Comparison of ENCODE assay signal across 16 mouse cellular contexts in the genomic region with DNA sequence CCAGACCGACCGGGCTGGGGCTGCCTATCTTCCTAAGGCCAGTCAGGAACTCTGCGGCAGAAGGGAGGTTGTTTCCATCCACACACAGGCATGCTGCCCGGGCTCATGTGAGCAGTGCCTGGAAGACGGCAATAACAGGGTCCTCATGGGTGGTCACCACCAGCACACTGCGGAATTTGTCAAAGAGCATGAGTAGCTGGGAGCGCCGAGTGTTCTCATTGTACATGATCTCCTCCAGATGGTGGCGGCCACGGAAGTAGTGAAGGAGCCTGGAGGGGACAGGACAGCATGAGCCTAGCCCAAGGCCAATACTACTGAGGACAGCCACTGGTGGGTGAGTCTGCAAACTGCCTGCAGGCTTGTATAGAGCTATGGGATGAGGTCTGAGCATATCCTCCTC. TPM values are rescaled to one million over a fixed set of nuclear protein-coding genes. Genes with fewer than 3 reads are reported as not detected.
DNase-seq lines count a peak whose midpoint lies in the region; ATAC-seq lines count a peak whose summit lies in the region.
"Had no signal": no experiment of that assay in that cellular context is flagged by ENCODE, and none has a peak within 500 bp of the region (broad histone marks: within the 10 kb centered on the region; RNA-seq: fewer than 3 reads in every experiment).

No protein-coding gene starts in this region.

- peak; percentile 34 for DNase-seq in cerebellum, adult 11 months
- no peak for DNase-seq in kidney, adult 8-10 months
- peak; percentile 49 for DNase-seq in retina, postnatal 1 day
- DNase-seq in retina, embryonic 14.5 days (ENCODE audit: low spot score) = no peak
- DNase-seq in testis, postnatal 14 days (ENCODE audit: low spot score) = peak; percentile 52
- DNase-seq in layer of hippocampus, postnatal 14 days (ENCODE audit: low spot score in 2 of 2) = no peak
- DNase-seq: adrenal gland, postnatal 14 days; thymus, adult 2 months had no signal

- 0 out of 2 replicates have a peak overlapping the region, but pooled peaks have one; percentile 18 for H3K27ac ChIP-seq in kidney, embryonic 15.5 days
- H3K27ac ChIP-seq: forebrain, embryonic 10.5 days; macrophage had no signal

- no peak overlapping the region for H3K4me2 ChIP-seq in kidney, embryonic 15.5 days
- H3K4me2 ChIP-seq: heart, embryonic 11.5 days had no signal

- ATAC-seq in cerebellum, adult (ENCODE audit: insufficient number of reproducible peaks, low FRiP score, low TSS enrichment) = no peak
- ATAC-seq in kidney, embryonic 15.5 days (replicated peaks; ENCODE audit: low FRiP score) = peak; percentile 24; the same call in 1 of the 2 replicates

- peaks cover 22% of the 10 kb centered on the region for H3K4me1 ChIP-seq in kidney, embryonic 15.5 days
- H3K4me1 ChIP-seq: forebrain, embryonic 10.5 days had no signal

- H3K4me3 ChIP-seq in kidney, embryonic 15.5 days (replicated peaks) = no peak overlapping the region
- H3K4me3 ChIP-seq: forebrain, embryonic 10.5 days had no signal

- no peaks in the 10 kb centered on the region for H3K27me3 ChIP-seq in kidney, embryonic 15.5 days

- WGBS in kidney, embryonic 15.5 days = 81% methylated on average over 10 of the region's 10 CpGs

- no peak overlapping the region for H3K9ac ChIP-seq in kidney, embryonic 15.5 days

- no peaks in the 10 kb centered on the region for H3K9me3 ChIP-seq in kidney, embryonic 15.5 days (replicated peaks)
- H3K9me3 ChIP-seq: forebrain, embryonic 10.5 days had no signal

- peaks cover 84% of the 10 kb centered on the region for H3K36me3 ChIP-seq in kidney, embryonic 15.5 days

RNA-seq across cellular contexts. Expression of a gene that starts 6.5 kb away (rescaled TPM):
- 33.5 and 36.1 TPM in 2 replicates for polyA plus RNA-seq in kidney, embryonic 15.5 days (2015; fragmentation: Nextera tagmentation; extraction: Ambion mirVana)
- total RNA-seq in layer of hippocampus, postnatal 14 days (2021) = 10 to 100 TPM; 19.7 to 21.4 TPM

RNA-seq across cellular contexts. Expression of a gene that starts 10.7 kb away (rescaled TPM):
- 48.7 and 55.4 TPM in 2 replicates for polyA plus RNA-seq in kidney, embryonic 15.5 days (2015; fragmentation: Nextera tagmentation; extraction: Ambion mirVana)
- total RNA-seq in layer of hippocampus, postnatal 14 days (2021) = 10 to 100 TPM; 23.6 to 29.5 TPM

RNA-seq across cellular contexts. Expression of a gene that starts 27.6 kb away (rescaled TPM):
- 59.6 and 60.9 TPM in 2 replicates for polyA plus RNA-seq in kidney, embryonic 15.5 days (2015; fragmentation: Nextera tagmentation; extraction: Ambion mirVana)
- total RNA-seq in layer of hippocampus, postnatal 14 days (2021) = 10 to 100 TPM; 28.3 to 29.3 TPM

RNA-seq across cellular contexts. Expression of a gene that starts 32.8 kb away (rescaled TPM):
- polyA plus RNA-seq in kidney, embryonic 15.5 days (2015; fragmentation: Nextera tagmentation; extraction: Ambion mirVana) = not detected in 2 replicates
- not detected for total RNA-seq in layer of hippocampus, postnatal 14 days (2021)
- total RNA-seq: common myeloid progenitor, adult 5-6 weeks; gastrocnemius, adult 18-20 months; liver, adult 2 months had no signal
- polyA plus RNA-seq: forebrain, embryonic 10.5 days; heart, embryonic 11.5 days; macrophage had no signal

RNA-seq across cellular contexts. Expression of a gene that starts 34.7 kb away (rescaled TPM):
- 38.8 and 43.9 TPM in 2 replicates for polyA plus RNA-seq in kidney, embryonic 15.5 days (2015; fragmentation: Nextera tagmentation; extraction: Ambion mirVana)
- total RNA-seq in layer of hippocampus, postnatal 14 days (2021) = 10 to 100 TPM; 57.1 to 63.2 TPM

Comparison
In these comparisons a context has a peak if more than half of its experiments do, and no peak if none do; other contexts are left out.
1. DNase-seq: peak in cerebellum, adult 11 months (single experiment), retina, postnatal 1 day (single experiment) and testis, postnatal 14 days (single experiment); none in kidney, adult 8-10 months (0 of 2), retina, embryonic 14.5 days (single experiment) and layer of hippocampus, postnatal 14 days (0 of 2).